Mouse (Mus musculus) liver, adult 2 months (tissue): ENCODE data around the gene Sh2b3. TPM values are rescaled to one million over a fixed set of nuclear protein-coding genes. Genes with fewer than 3 reads are reported as not detected.
A peak's percentile ranks its signal among the peaks of the same experiment; 100 is the strongest.

Experiments
- DNase-seq: peaks from one replicate; pipeline ENCODE4 v3.0.0-alpha.2; 2011; ENCODE audit warnings: low read depth, low spot score; ENCODE audit errors: extremely low read depth
- H3K27ac ChIP-seq: fragments of 200-500 bp; replicated peaks from 2 replicates; pipeline ENCODE4 v1.5.1; 2012; ENCODE audit warnings: low read depth, mild to moderate bottlenecking, control low read depth, inconsistent platforms, low read length; ENCODE audit not compliant: insufficient read depth
- H3K27me3 ChIP-seq: fragments of 200-500 bp; 2 replicates; pipeline ENCODE4 v1.6.1; 2012; ENCODE audit warnings: mild to moderate bottlenecking, moderate library complexity, low read length, inconsistent platforms; ENCODE audit not compliant: control insufficient read depth, insufficient read depth
- H3K36me3 ChIP-seq: fragments of 200-500 bp; 2 replicates; pipeline ENCODE4 v1.6.1; 2012; ENCODE audit warnings: low read length, inconsistent platforms; ENCODE audit not compliant: control insufficient read depth, insufficient read depth
- H3K4me1 ChIP-seq: fragments of 200-500 bp; 2 replicates; pipeline ENCODE4 v1.6.1; 2011; ENCODE audit warnings: low read length; ENCODE audit not compliant: control insufficient read depth, insufficient read depth
- H3K4me3 ChIP-seq: fragments of 200-500 bp; 2 replicates; pipeline ENCODE4 v1.5.1; 2011; ENCODE audit warnings: low read depth, mild to moderate bottlenecking, control low read depth, low read length, moderate library complexity; ENCODE audit not compliant: insufficient read depth
- H3K79me2 ChIP-seq: fragments of 200-500 bp; 2 replicates; pipeline ENCODE4 v1.6.1; 2012; ENCODE audit warnings: inconsistent platforms, mild to moderate bottlenecking, low read length, moderate library complexity; ENCODE audit not compliant: control insufficient read depth, insufficient read depth
- H3K9ac ChIP-seq: fragments of 200-500 bp; 2 replicates; pipeline ENCODE4 v1.6.1; 2012; ENCODE audit warnings: low read depth, mild to moderate bottlenecking, control low read depth, inconsistent platforms, low read length
- CTCF ChIP-seq: fragments of 200-500 bp; IDR thresholded peaks from 2 replicates; pipeline ENCODE4 v1.5.1; 2011; ENCODE audit warnings: low read depth, low read length, control low read depth
- POLR2A ChIP-seq: fragments of 200-500 bp; IDR thresholded peaks from 2 replicates; pipeline ENCODE4 v1.6.1; 2011; ENCODE audit warnings: low read length, control low read depth; ENCODE audit not compliant: insufficient read depth; ENCODE audit errors: extremely low read depth
- WGBS: fragments of 180-500 bp; shearing (Covaris S2); methylation state at CpG from one replicate; pipeline ENCODE4 v1.1.7; 2018; 5-methylcytosine and 5-hydroxymethylcytosine counted together
- polyA plus RNA-seq: library from polyadenylated mRNA; depleted of rRNA; stranded (reverse); fragments of >200 nt; gene quantifications from 2 replicates; pipeline ENCODE4 v1.2.3, GENCODE M21; 2012
- total RNA-seq: library from RNA; depleted of rRNA; stranded (reverse); fragments of >200 nt; gene quantifications from 2 replicates; pipeline ENCODE4 v1.2.3, GENCODE M21; 2014

Sh2b3 gene
- total and polyA plus RNA-seq, 2 experiments: 7.0 to 14.2 TPM

GRCm38 (mm10) chr5:121825606-121826005, 11.8 kb downstream of the Sh2b3 start:
- Histone ChIP-seq H3K27me3 (no peaks in the 10 kb centered on the region), H3K27ac (no peak overlapping the region), H3K4me1 (peaks cover 16% of the 10 kb centered on the region), H3K4me3 (no peak overlapping the region), H3K79me2 (peaks cover 49% of the 10 kb centered on the region), H3K36me3 (peaks cover 18% of the 10 kb centered on the region; the same call in 1 of the 2 replicates), H3K9ac (no peak overlapping the region)
- TF ChIP-seq CTCF (no peak), POLR2A (no peak)
- no peak for DNase-seq
- WGBS: 90% methylated on average over 3 of the region's 3 CpGs

GRCm38 (mm10) chr5:121824121-121824520, 13.3 kb downstream of the Sh2b3 start:
- DNase-seq: no peak
- H3K4me1 ChIP-seq: peaks cover 16% of the 10 kb centered on the region
- H3K9ac ChIP-seq: peak overlapping the region; percentile 36; the same call in 1 of the 2 replicates
- TF ChIP-seq POLR2A (no peak), CTCF (no peak)
- peak overlapping the region; percentile 63 for H3K27ac ChIP-seq
- H3K79me2 ChIP-seq: peaks cover 37% of the 10 kb centered on the region; the same call in 1 of the 2 replicates
- H3K36me3 ChIP-seq: peaks cover 18% of the 10 kb centered on the region; the same call in 1 of the 2 replicates
- no peaks in the 10 kb centered on the region for H3K27me3 ChIP-seq
- WGBS: 68% methylated on average over 4 of the region's 4 CpGs
- no peak overlapping the region for H3K4me3 ChIP-seq

DNA sequence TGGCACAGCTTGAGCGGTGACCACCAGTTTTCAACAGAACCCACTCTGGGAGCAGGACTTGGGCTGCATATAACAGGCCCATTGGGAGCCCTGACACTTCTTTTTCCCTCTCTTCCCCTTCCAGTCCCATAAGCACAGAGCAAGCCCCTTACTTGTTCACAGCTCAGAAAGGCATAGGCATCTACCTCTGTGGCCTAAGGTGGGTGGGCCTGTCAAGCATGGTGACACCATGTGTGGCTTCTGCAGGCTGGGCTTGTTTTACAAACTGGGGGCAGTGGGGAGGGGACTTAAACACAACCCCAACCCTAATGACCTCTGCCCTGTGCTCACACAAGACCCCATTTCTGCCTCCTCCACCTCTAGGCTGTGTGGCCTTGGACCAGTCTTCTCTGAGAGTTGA, 13.8 kb downstream of the Sh2b3 start:
- TF ChIP-seq POLR2A (no peak), CTCF (no peak)
- DNase-seq: no peak
- peak overlapping the region; percentile 3; the same call in 1 of the 2 replicates for H3K27ac ChIP-seq
- H3K27me3 ChIP-seq: no peaks in the 10 kb centered on the region
- H3K9ac ChIP-seq: no peak overlapping the region
- H3K4me3 ChIP-seq: no peak overlapping the region
- H3K4me1 ChIP-seq: peaks cover 16% of the 10 kb centered on the region
- H3K36me3 ChIP-seq: peaks cover 18% of the 10 kb centered on the region; the same call in 1 of the 2 replicates
- 96% methylated on average over 1 of the region's 1 CpGs for WGBS
- H3K79me2 ChIP-seq: peaks cover 33% of the 10 kb centered on the region; the same call in 1 of the 2 replicates

DNA sequence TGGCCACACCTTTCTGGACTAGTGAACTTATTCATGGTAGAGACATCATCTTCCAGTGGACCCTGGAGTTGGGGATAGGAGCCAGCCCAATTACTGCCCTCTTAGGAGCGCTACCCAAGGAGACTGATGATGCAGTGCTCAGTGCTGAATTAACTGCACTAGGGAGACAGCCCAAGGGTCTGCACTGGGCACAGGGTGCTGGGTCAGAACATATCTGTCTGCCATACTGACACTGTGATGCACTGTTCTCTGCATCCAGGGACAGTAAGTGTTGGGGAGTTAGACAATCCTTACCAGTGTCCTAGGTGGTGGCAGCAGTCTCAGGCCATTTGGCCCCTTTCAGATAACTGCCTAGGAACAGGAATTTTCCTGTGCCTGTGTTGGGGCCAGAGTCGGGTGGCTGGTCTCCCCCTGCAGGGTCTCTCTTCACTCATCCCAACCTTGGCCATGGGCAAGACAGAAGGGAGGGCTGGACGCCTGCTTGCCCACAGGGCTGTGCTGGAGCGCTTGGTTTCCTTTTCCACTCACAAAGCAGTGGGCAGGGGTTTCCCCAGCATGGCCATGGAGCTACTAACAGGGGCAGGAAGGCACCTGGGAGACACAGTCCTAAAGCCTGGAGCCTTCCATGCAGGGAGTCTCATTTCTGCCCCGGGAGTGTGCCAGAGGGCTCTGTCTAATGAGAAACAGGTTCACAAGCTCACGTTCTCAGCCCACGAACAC, 14.5 kb downstream of the Sh2b3 start:
- no peak for DNase-seq
- H3K4me1 ChIP-seq: peaks cover 16% of the 10 kb centered on the region
- H3K9ac ChIP-seq: no peak overlapping the region
- peaks cover 17% of the 10 kb centered on the region; the same call in 1 of the 2 replicates for H3K36me3 ChIP-seq
- no peaks in the 10 kb centered on the region for H3K27me3 ChIP-seq
- H3K4me3 ChIP-seq: no peak overlapping the region
- WGBS: 73% methylated on average over 7 of the region's 7 CpGs
- H3K27ac ChIP-seq: no peak overlapping the region
- peaks cover 25% of the 10 kb centered on the region; the same call in 1 of the 2 replicates for H3K79me2 ChIP-seq
- TF ChIP-seq POLR2A: no peak

GRCm38 (mm10) chr5:121821552-121821951, 15.9 kb downstream of the Sh2b3 start:
- Histone ChIP-seq H3K27ac (no peak overlapping the region), H3K79me2 (peaks cover 17% of the 10 kb centered on the region; the same call in 1 of the 2 replicates), H3K27me3 (no peaks in the 10 kb centered on the region), H3K4me3 (no peak overlapping the region), H3K9ac (no peak overlapping the region), H3K4me1 (peaks cover 16% of the 10 kb centered on the region), H3K36me3 (peaks cover 18% of the 10 kb centered on the region; the same call in 1 of the 2 replicates)
- DNase-seq: peak; percentile 33
- 38% methylated on average over 5 of the region's 5 CpGs for WGBS
- no peak for TF ChIP-seq POLR2A
- no peak for TF ChIP-seq CTCF

GRCm38 (mm10) chr5:121821116-121821515, 16.3 kb downstream of the Sh2b3 start:
- Histone ChIP-seq H3K27ac (no peak overlapping the region), H3K36me3 (peaks cover 20% of the 10 kb centered on the region), H3K9ac (no peak overlapping the region), H3K27me3 (no peaks in the 10 kb centered on the region), H3K4me1 (peaks cover 16% of the 10 kb centered on the region), H3K79me2 (peaks cover 17% of the 10 kb centered on the region; the same call in 1 of the 2 replicates), H3K4me3 (no peak overlapping the region)
- TF ChIP-seq CTCF (no peak), POLR2A (no peak)
- WGBS: 81% methylated on average over 5 of the region's 5 CpGs
- DNase-seq: no peak
